Mouse (Mus musculus): ENCODE measurements around the gene Snx22.

The Snx22 gene

GRCm38 (mm10) chr9:66069583-66069982 lies at the start of gene Snx22:
TSS of gene Snx22 (minus strand) at chr9:66069719.
- DNase-seq, result peak; percentile 64

- DNase-seq, result no peak
Observed at GRCm38 (mm10) chr9:66116890-66117289, 47.4 kb upstream of the Snx22 start.

- DNase-seq, result no peak
Observed at GRCm38 (mm10) chr9:66114341-66114740, 44.8 kb upstream of the Snx22 start.

- DNase-seq, result no peak
Observed at GRCm38 (mm10) chr9:66110611-66111379, 41.3 kb upstream of the Snx22 start.

GRCm38 (mm10) chr9:66110126-66110525 lies 40.6 kb upstream of the Snx22 start:
- no peak for DNase-seq

GRCm38 (mm10) chr9:66109574-66109973 lies 40.1 kb upstream of the Snx22 start:
- no peak for DNase-seq

GRCm38 (mm10) chr9:66105168-66105567 lies 35.6 kb upstream of the Snx22 start:
- no peak for DNase-seq

GRCm38 (mm10) chr9:66104601-66105000 lies 35.1 kb upstream of the Snx22 start:
- DNase-seq, result no peak

- no peak for DNase-seq
Observed at GRCm38 (mm10) chr9:66102668-66103067, 33.1 kb upstream of the Snx22 start.

- DNase-seq, result no peak
Observed at GRCm38 (mm10) chr9:66101577-66101976, 32.1 kb upstream of the Snx22 start.

- no peak for DNase-seq
Observed at GRCm38 (mm10) chr9:66092664-66093063, 23.1 kb upstream of the Snx22 start.

- no peak for DNase-seq
Observed at GRCm38 (mm10) chr9:66091327-66092231, 22.1 kb upstream of the Snx22 start.

- no peak for DNase-seq
Observed at GRCm38 (mm10) chr9:66090593-66091244, 21.2 kb upstream of the Snx22 start.

GRCm38 (mm10) chr9:66088411-66088810 lies 18.9 kb upstream of the Snx22 start:
- DNase-seq, result peak; percentile 60

GRCm38 (mm10) chr9:66087062-66087461 lies 17.5 kb upstream of the Snx22 start:
- no peak for DNase-seq

GRCm38 (mm10) chr9:66084171-66084570 lies 14.7 kb upstream of the Snx22 start:
- no peak for DNase-seq

- no peak for DNase-seq
Observed at GRCm38 (mm10) chr9:66081999-66082398, 12.5 kb upstream of the Snx22 start.

- no peak for DNase-seq
Observed at GRCm38 (mm10) chr9:66080804-66081459, 11.4 kb upstream of the Snx22 start.

GRCm38 (mm10) chr9:66078493-66078892 lies 9.0 kb upstream of the Snx22 start:
- DNase-seq, result no peak

- no peak for DNase-seq
Observed at GRCm38 (mm10) chr9:66078072-66078471, 8.6 kb upstream of the Snx22 start.

- no peak for DNase-seq
Observed at GRCm38 (mm10) chr9:66072754-66073153, 3.2 kb upstream of the Snx22 start.

GRCm38 (mm10) chr9:66070151-66070550 lies 632 bp upstream of the Snx22 start:
- DNase-seq, result no peak

GRCm38 (mm10) chr9:66068971-66069391 lies 538 bp downstream of the Snx22 start:
- no peak for DNase-seq
